Mouse (Mus musculus) embryonic facial prominence, embryonic 10.5 days (tissue): ENCODE measurements around the gene Ldhc. TPM values are rescaled to one million over a fixed set of nuclear protein-coding genes. Genes with fewer than 3 reads are reported as not detected.
"Not testable (repeated sequence)": the region's sequence is repeated elsewhere in the genome, so short reads cannot be mapped to it uniquely, and the experiment has no call there.

Experiments
- DNase-seq: peaks from one replicate; pipeline ENCODE4 v3.0.0-alpha.2; 2017; ENCODE audit warnings: low spot score
- H3K27ac ChIP-seq: fragments of 300-500 bp; sonication (generic); replicated peaks from 2 replicates; pipeline ENCODE4 v1.5.1; 2016; ENCODE audit warnings: mild to moderate bottlenecking
- H3K27me3 ChIP-seq: fragments of 300-500 bp; sonication (generic); replicated peaks from 2 replicates; pipeline ENCODE4 v1.6.1; 2016; ENCODE audit warnings: low read depth, mild to moderate bottlenecking; ENCODE audit not compliant: poor library complexity, severe bottlenecking
- H3K36me3 ChIP-seq: fragments of 300-500 bp; sonication (generic); replicated peaks from 2 replicates; pipeline ENCODE4 v1.6.1; 2016; ENCODE audit warnings: mild to moderate bottlenecking, moderate library complexity
- H3K4me1 ChIP-seq: fragments of 300-500 bp; sonication (generic); 2 replicates; pipeline ENCODE4 v1.6.1; 2016
- H3K4me3 ChIP-seq: fragments of 300-500 bp; sonication (generic); 2 replicates; pipeline ENCODE4 v1.5.1; 2016; ENCODE audit warnings: mild to moderate bottlenecking, moderate library complexity
- H3K9me3 ChIP-seq: fragments of 300-500 bp; sonication (generic); 2 replicates; pipeline ENCODE4 v1.6.1; 2016; ENCODE audit warnings: mild to moderate bottlenecking
- WGBS: fragments of 180-500 bp; shearing (Covaris S2); methylation state at CpG from one replicate; pipeline ENCODE4 v1.1.7; 2016; 5-methylcytosine and 5-hydroxymethylcytosine counted together
- polyA plus RNA-seq: library from polyadenylated mRNA; unstranded; fragments of >200 nt; fragmentation: Nextera tagmentation; extraction: Ambion mirVana; gene quantifications from 2 replicates; pipeline ENCODE4 v1.2.1, GENCODE M21; 2016

The Ldhc gene
- polyA plus RNA-seq = 0.31 TPM in 1 of 2 replicates, not detected in the other

- 41% methylated on average over 10 of the region's 10 CpGs for WGBS
- H3K36me3 ChIP-seq = peaks cover 7% of the 10 kb centered on the region
- H3K9me3 ChIP-seq = no peaks in the 10 kb centered on the region
- no peaks in the 10 kb centered on the region for H3K27me3 ChIP-seq
- no peak within 1 kb of the TSS for H3K4me3 ChIP-seq
- DNase-seq = no peak
- H3K4me1 ChIP-seq = no peaks in the 10 kb centered on the region
- H3K27ac ChIP-seq = no peak within 1 kb of the TSS
These were observed at the start of gene Ldhc for GRCm38 (mm10) chr7:46860996-46861395. Ldhc (plus strand) TSS chr7:46861203.

- no peak for DNase-seq
These were observed 47.0 kb upstream of the Ldhc start for GRCm38 (mm10) chr7:46814012-46814411.

GRCm38 (mm10) chr7:46820876-46821632 lies 39.9 kb upstream of the Ldhc start:
- not testable (repeated sequence) for H3K4me3 ChIP-seq, H3K4me1 ChIP-seq, H3K9me3 ChIP-seq, H3K27me3 ChIP-seq, DNase-seq, H3K27ac ChIP-seq
- peaks cover 79% of the 10 kb centered on the region for H3K36me3 ChIP-seq
- 93% methylated on average over 15 of the region's 15 CpGs for WGBS

More at GRCm38 (mm10) chr7:46814012-46814411, 47.0 kb upstream of the Ldhc start:
- H3K9me3 ChIP-seq = no peaks in the 10 kb centered on the region
- no peak overlapping the region for H3K4me3 ChIP-seq
- H3K27me3 ChIP-seq = no peaks in the 10 kb centered on the region
- 93% methylated on average over 4 of the region's 4 CpGs for WGBS
- H3K4me1 ChIP-seq = no peaks in the 10 kb centered on the region
- H3K27ac ChIP-seq = no peak overlapping the region
- H3K36me3 ChIP-seq = peaks cover 95% of the 10 kb centered on the region

- Histone ChIP-seq H3K9me3 (no peaks in the 10 kb centered on the region), H3K4me3 (no peak overlapping the region), H3K27ac (no peak overlapping the region), H3K27me3 (no peaks in the 10 kb centered on the region), H3K4me1 (peaks cover 7% of the 10 kb centered on the region), H3K36me3 (peaks cover 25% of the 10 kb centered on the region)
- no peak for DNase-seq
- WGBS = 81% methylated on average over 20 of the region's 20 CpGs
These were observed 33.8 kb upstream of the Ldhc start for GRCm38 (mm10) chr7:46827046-46827802.

- Histone ChIP-seq H3K27me3 (no peaks in the 10 kb centered on the region), H3K27ac (no peak overlapping the region), H3K4me1 (peaks cover 7% of the 10 kb centered on the region), H3K4me3 (no peak overlapping the region), H3K9me3 (no peaks in the 10 kb centered on the region), H3K36me3 (peaks cover 19% of the 10 kb centered on the region)
- WGBS = 88% methylated on average over 2 of the region's 2 CpGs
- DNase-seq = no peak
These were observed 33.2 kb upstream of the Ldhc start for GRCm38 (mm10) chr7:46827803-46828184.

GRCm38 (mm10) chr7:46829911-46830310 lies 31.1 kb upstream of the Ldhc start:
- no peak for DNase-seq
- 89% methylated on average over 12 of the region's 12 CpGs for WGBS
- Histone ChIP-seq H3K4me1 (peaks cover 13% of the 10 kb centered on the region), H3K36me3 (no peaks in the 10 kb centered on the region), H3K27me3 (no peaks in the 10 kb centered on the region), H3K27ac (no peak overlapping the region), H3K4me3 (no peak overlapping the region), H3K9me3 (no peaks in the 10 kb centered on the region)

- H3K27ac ChIP-seq = no peak overlapping the region
- 66% methylated on average over 13 of the region's 13 CpGs for WGBS
- no peaks in the 10 kb centered on the region for H3K36me3 ChIP-seq
- H3K9me3 ChIP-seq = no peaks in the 10 kb centered on the region
- peaks cover 17% of the 10 kb centered on the region for H3K4me1 ChIP-seq
- no peak for DNase-seq
- H3K4me3 ChIP-seq = no peak overlapping the region
- no peaks in the 10 kb centered on the region for H3K27me3 ChIP-seq
These were observed 30.0 kb upstream of the Ldhc start for GRCm38 (mm10) chr7:46830799-46831590.

- Histone ChIP-seq H3K4me1 (peaks cover 17% of the 10 kb centered on the region), H3K9me3 (no peaks in the 10 kb centered on the region), H3K27me3 (no peaks in the 10 kb centered on the region), H3K27ac (no peak overlapping the region), H3K4me3 (no peak overlapping the region), H3K36me3 (no peaks in the 10 kb centered on the region)
- no peak for DNase-seq
- WGBS = 77% methylated on average over 8 of the region's 8 CpGs
These were observed 29.3 kb upstream of the Ldhc start for GRCm38 (mm10) chr7:46831693-46832092.

GRCm38 (mm10) chr7:46832112-46832810 lies 28.7 kb upstream of the Ldhc start:
- 94% methylated on average over 11 of the region's 11 CpGs for WGBS
- peaks cover 17% of the 10 kb centered on the region for H3K4me1 ChIP-seq
- not testable (repeated sequence) for H3K36me3 ChIP-seq, H3K27ac ChIP-seq, H3K4me3 ChIP-seq, DNase-seq, H3K27me3 ChIP-seq, H3K9me3 ChIP-seq

- WGBS = 74% methylated on average over 6 of the region's 6 CpGs
- DNase-seq = peak; percentile 31
- no peak overlapping the region for H3K27ac ChIP-seq
- H3K36me3 ChIP-seq = no peaks in the 10 kb centered on the region
- no peaks in the 10 kb centered on the region for H3K27me3 ChIP-seq
- H3K9me3 ChIP-seq = no peaks in the 10 kb centered on the region
- H3K4me1 ChIP-seq = peaks cover 24% of the 10 kb centered on the region
- no peak overlapping the region for H3K4me3 ChIP-seq
These were observed 27.7 kb upstream of the Ldhc start for GRCm38 (mm10) chr7:46833266-46833665.

GRCm38 (mm10) chr7:46833670-46834255 lies 27.2 kb upstream of the Ldhc start:
- H3K36me3 ChIP-seq = no peaks in the 10 kb centered on the region
- DNase-seq = no peak
- H3K27ac ChIP-seq = no peak overlapping the region
- no peaks in the 10 kb centered on the region for H3K9me3 ChIP-seq
- peaks cover 29% of the 10 kb centered on the region for H3K4me1 ChIP-seq
- no peak overlapping the region for H3K4me3 ChIP-seq
- no peaks in the 10 kb centered on the region for H3K27me3 ChIP-seq
- WGBS = 90% methylated on average over 7 of the region's 7 CpGs
